Mouse (Mus musculus) forebrain, embryonic 12.5 days (tissue): ENCODE measurements at regions not wholly inside any gene's neighbourhood (a gene's known extent, or its start where the extent isn't known, plus 50 kb on each side); places are given as distances from the start of the nearest gene placed in this dataset.

Experiments
- ATAC-seq: fragments of 200-750 bp; cut with Nextera tagmentation; 2 replicates; pipeline ENCODE4 v1.8.0; 2017; ENCODE audit warnings: moderate TSS enrichment; ENCODE audit not compliant: low FRiP score
- H3K27ac ChIP-seq: fragments of 300-500 bp; sonication (generic); 2 replicates; pipeline ENCODE4 v1.5.1; 2016; ENCODE audit warnings: mild to moderate bottlenecking
- H3K27me3 ChIP-seq: fragments of 300-500 bp; sonication (generic); 2 replicates; pipeline ENCODE4 v1.6.1; 2016; ENCODE audit warnings: mild to moderate bottlenecking
- H3K36me3 ChIP-seq: fragments of 300-500 bp; sonication (generic); replicated peaks from 2 replicates; pipeline ENCODE4 v1.6.1; 2016; ENCODE audit warnings: mild to moderate bottlenecking
- H3K4me1 ChIP-seq: fragments of 300-500 bp; sonication (generic); 2 replicates; pipeline ENCODE4 v1.6.1; 2016
- H3K4me2 ChIP-seq: fragments of 300-500 bp; sonication (generic); 2 replicates; pipeline ENCODE4 v1.6.1; 2016; ENCODE audit warnings: mild to moderate bottlenecking, moderate library complexity
- H3K4me3 ChIP-seq: fragments of 300-500 bp; sonication (generic); replicated peaks from 2 replicates; pipeline ENCODE4 v1.5.1; 2016; ENCODE audit warnings: mild to moderate bottlenecking
- H3K9ac ChIP-seq: fragments of 300-500 bp; sonication (generic); 2 replicates; pipeline ENCODE4 v1.6.1; 2016; ENCODE audit warnings: mild to moderate bottlenecking
- H3K9me3 ChIP-seq: fragments of 300-500 bp; sonication (generic); 2 replicates; pipeline ENCODE4 v1.6.1; 2016
- WGBS: fragments of 180-500 bp; shearing (Covaris S2); methylation state at CpG from one replicate; pipeline ENCODE4 v1.1.7; 2016; 5-methylcytosine and 5-hydroxymethylcytosine counted together

GRCm38 (mm10) chr12:91997404-91997803, 148.4 kb upstream of the Sel1l start:
- Histone ChIP-seq H3K9ac (no peak overlapping the region), H3K9me3 (no peaks in the 10 kb centered on the region), H3K36me3 (no peaks in the 10 kb centered on the region), H3K27ac (no peak overlapping the region), H3K4me3 (no peak overlapping the region), H3K4me2 (no peak overlapping the region), H3K4me1 (no peaks in the 10 kb centered on the region), H3K27me3 (no peaks in the 10 kb centered on the region)
- WGBS, result 31% methylated on average over 1 of the region's 1 CpGs
- peak; percentile 36; the same call in 1 of the 2 replicates for ATAC-seq

GRCm38 (mm10) chr12:91995545-91995944, 146.6 kb upstream of the Sel1l start:
- 75% methylated on average over 2 of the region's 2 CpGs for WGBS
- no peaks in the 10 kb centered on the region for H3K36me3 ChIP-seq
- ATAC-seq, result no peak

GRCm38 (mm10) chr12:91986448-91986847, 137.5 kb upstream of the Sel1l start:
- no peak overlapping the region for H3K4me2 ChIP-seq
- H3K36me3 ChIP-seq, result no peaks in the 10 kb centered on the region
- H3K27me3 ChIP-seq, result no peaks in the 10 kb centered on the region
- H3K9ac ChIP-seq, result no peak overlapping the region
- H3K27ac ChIP-seq, result no peak overlapping the region
- H3K4me1 ChIP-seq, result no peaks in the 10 kb centered on the region
- H3K9me3 ChIP-seq, result no peaks in the 10 kb centered on the region
- ATAC-seq, result no peak
- H3K4me3 ChIP-seq, result no peak overlapping the region
- 89% methylated on average over 4 of the region's 4 CpGs for WGBS

More at GRCm38 (mm10) chr12:91995545-91995944, 146.6 kb upstream of the Sel1l start:
- Histone ChIP-seq H3K4me3 (no peak overlapping the region), H3K27ac (no peak overlapping the region), H3K4me1 (no peaks in the 10 kb centered on the region), H3K9me3 (no peaks in the 10 kb centered on the region), H3K27me3 (no peaks in the 10 kb centered on the region), H3K9ac (no peak overlapping the region), H3K4me2 (no peak overlapping the region)

- Histone ChIP-seq H3K4me1 (no peaks in the 10 kb centered on the region), H3K9ac (no peak overlapping the region), H3K4me3 (no peak overlapping the region), H3K36me3 (no peaks in the 10 kb centered on the region), H3K4me2 (no peak overlapping the region), H3K9me3 (no peaks in the 10 kb centered on the region), H3K27ac (no peak overlapping the region), H3K27me3 (no peaks in the 10 kb centered on the region)
- no peak for ATAC-seq
- 62% methylated on average over 7 of the region's 7 CpGs for WGBS
Observed at GRCm38 (mm10) chr12:91980321-91980720, 131.4 kb upstream of the Sel1l start.

GRCm38 (mm10) chr12:91971045-91971444, 122.1 kb upstream of the Sel1l start:
- WGBS, result 52% methylated on average over 1 of the region's 1 CpGs
- H3K9me3 ChIP-seq, result no peaks in the 10 kb centered on the region

GRCm38 (mm10) chr12:91965937-91966336, 117.0 kb upstream of the Sel1l start:
- ATAC-seq, result no peak
- no peaks in the 10 kb centered on the region for H3K36me3 ChIP-seq
- H3K4me2 ChIP-seq, result no peak overlapping the region
- no peaks in the 10 kb centered on the region for H3K27me3 ChIP-seq
- no peak overlapping the region for H3K27ac ChIP-seq
- WGBS, result 100% methylated on average over 1 of the region's 1 CpGs
- H3K9me3 ChIP-seq, result no peaks in the 10 kb centered on the region
- H3K9ac ChIP-seq, result no peak overlapping the region
- H3K4me1 ChIP-seq, result no peaks in the 10 kb centered on the region
- no peak overlapping the region for H3K4me3 ChIP-seq

More at GRCm38 (mm10) chr12:91971045-91971444, 122.1 kb upstream of the Sel1l start:
- Histone ChIP-seq H3K27ac (no peak overlapping the region), H3K4me3 (no peak overlapping the region), H3K4me2 (no peak overlapping the region), H3K4me1 (no peaks in the 10 kb centered on the region), H3K9ac (no peak overlapping the region), H3K36me3 (no peaks in the 10 kb centered on the region), H3K27me3 (no peaks in the 10 kb centered on the region)
- ATAC-seq, result no peak

GRCm38 (mm10) chr12:91963239-91963638, 114.3 kb upstream of the Sel1l start:
- ATAC-seq, result no peak
- no peak overlapping the region for H3K4me2 ChIP-seq
- no peaks in the 10 kb centered on the region for H3K27me3 ChIP-seq
- no peaks in the 10 kb centered on the region for H3K4me1 ChIP-seq
- no peaks in the 10 kb centered on the region for H3K9me3 ChIP-seq
- H3K4me3 ChIP-seq, result no peak overlapping the region
- no peak overlapping the region for H3K9ac ChIP-seq
- H3K36me3 ChIP-seq, result no peaks in the 10 kb centered on the region
- H3K27ac ChIP-seq, result no peak overlapping the region
- 74% methylated on average over 5 of the region's 5 CpGs for WGBS

- H3K4me3 ChIP-seq, result no peak overlapping the region
- H3K27me3 ChIP-seq, result no peaks in the 10 kb centered on the region
- ATAC-seq, result no peak
- no peak overlapping the region for H3K4me2 ChIP-seq
- no peaks in the 10 kb centered on the region for H3K36me3 ChIP-seq
- WGBS, result 70% methylated on average over 4 of the region's 4 CpGs
- H3K4me1 ChIP-seq, result no peaks in the 10 kb centered on the region
- H3K9me3 ChIP-seq, result no peaks in the 10 kb centered on the region
- no peak overlapping the region for H3K27ac ChIP-seq
- H3K9ac ChIP-seq, result no peak overlapping the region
Observed at GRCm38 (mm10) chr12:91958086-91958485, 109.1 kb upstream of the Sel1l start.

- Histone ChIP-seq H3K4me3 (no peak overlapping the region), H3K36me3 (no peaks in the 10 kb centered on the region), H3K4me2 (no peak overlapping the region), H3K4me1 (no peaks in the 10 kb centered on the region), H3K27me3 (no peaks in the 10 kb centered on the region), H3K9me3 (no peaks in the 10 kb centered on the region), H3K27ac (no peak overlapping the region), H3K9ac (no peak overlapping the region)
- WGBS, result 88% methylated on average over 3 of the region's 3 CpGs
- ATAC-seq, result no peak
Observed at GRCm38 (mm10) chr12:91956411-91956810, 107.5 kb upstream of the Sel1l start.

GRCm38 (mm10) chr12:91948602-91949167, 99.7 kb upstream of the Sel1l start:
- H3K4me2 ChIP-seq, result no peak overlapping the region

GRCm38 (mm10) chr12:91947998-91948397, 99.0 kb upstream of the Sel1l start:
- no peak overlapping the region for H3K27ac ChIP-seq
- H3K4me1 ChIP-seq, result no peaks in the 10 kb centered on the region
- ATAC-seq, result no peak
- H3K4me2 ChIP-seq, result no peak overlapping the region
- no peak overlapping the region for H3K9ac ChIP-seq
- no peak overlapping the region for H3K4me3 ChIP-seq
- H3K36me3 ChIP-seq, result no peaks in the 10 kb centered on the region
- 72% methylated on average over 3 of the region's 3 CpGs for WGBS
- no peaks in the 10 kb centered on the region for H3K9me3 ChIP-seq
- no peaks in the 10 kb centered on the region for H3K27me3 ChIP-seq

More at GRCm38 (mm10) chr12:91948602-91949167, 99.7 kb upstream of the Sel1l start:
- 88% methylated on average over 8 of the region's 8 CpGs for WGBS
- Histone ChIP-seq H3K27me3 (no peaks in the 10 kb centered on the region), H3K27ac (no peak overlapping the region), H3K9me3 (no peaks in the 10 kb centered on the region), H3K4me1 (no peaks in the 10 kb centered on the region), H3K4me3 (no peak overlapping the region), H3K9ac (no peak overlapping the region), H3K36me3 (no peaks in the 10 kb centered on the region)
- no peak for ATAC-seq

- ATAC-seq, result no peak
- Histone ChIP-seq H3K9ac (no peak overlapping the region), H3K27ac (no peak overlapping the region), H3K4me2 (no peak overlapping the region), H3K27me3 (no peaks in the 10 kb centered on the region), H3K9me3 (no peaks in the 10 kb centered on the region), H3K36me3 (no peaks in the 10 kb centered on the region), H3K4me3 (no peak overlapping the region), H3K4me1 (no peaks in the 10 kb centered on the region)
- WGBS, result 82% methylated on average over 3 of the region's 3 CpGs
Observed at GRCm38 (mm10) chr12:91946541-91946940, 97.6 kb upstream of the Sel1l start.

GRCm38 (mm10) chr12:91932490-91933361, 83.8 kb upstream of the Sel1l start:
- H3K36me3 ChIP-seq, result no peaks in the 10 kb centered on the region
- H3K4me2 ChIP-seq, result no peak overlapping the region
- WGBS, result 66% methylated on average over 7 of the region's 7 CpGs
- H3K9me3 ChIP-seq, result no peaks in the 10 kb centered on the region
- H3K4me1 ChIP-seq, result no peaks in the 10 kb centered on the region
- no peak for ATAC-seq
- H3K27me3 ChIP-seq, result no peaks in the 10 kb centered on the region
- no peak overlapping the region for H3K27ac ChIP-seq
- no peak overlapping the region for H3K4me3 ChIP-seq
- no peak overlapping the region for H3K9ac ChIP-seq
